Comparison of ENCODE assay signal across 25 mouse cellular contexts in genomic region chr4:107443621-107444020, GRCm38 (mm10). TPM values are rescaled to one million over a fixed set of nuclear protein-coding genes. Genes with fewer than 3 reads are reported as not detected.
DNase-seq lines count a peak whose midpoint lies in the region; ATAC-seq lines count a peak whose summit lies in the region.
"Had no signal": no experiment of that assay in that cellular context is flagged by ENCODE, and none has a peak within 500 bp of the region (broad histone marks: within the 10 kb centered on the region; RNA-seq: fewer than 3 reads in every experiment).

No protein-coding gene starts in this region.

- intact Hi-C loops in heart, postnatal 36 days (cut with DNase I) = no loop called here

- H3K36me3 ChIP-seq in forebrain, embryonic 10.5 days (replicated peaks) = no peaks in the 10 kb centered on the region
- H3K36me3 ChIP-seq in forebrain, embryonic 11.5 days (ENCODE audit: control insufficient read depth, insufficient read depth, low read length) = no peaks in the 10 kb centered on the region
- no peaks in the 10 kb centered on the region for H3K36me3 ChIP-seq in kidney, embryonic 15.5 days
- no peaks in the 10 kb centered on the region for H3K36me3 ChIP-seq in neural tube, embryonic 12.5 days
- no peaks in the 10 kb centered on the region for H3K36me3 ChIP-seq in limb, embryonic 15.5 days
- H3K36me3 ChIP-seq: hindbrain, embryonic 15.5 days; liver, embryonic 15.5 days; lung, embryonic 15.5 days; stomach, embryonic 15.5 days had no signal

- no peak for ATAC-seq in forebrain, embryonic 11.5 days (replicated peaks; ENCODE audit: low FRiP score)
- no peak for ATAC-seq in kidney, embryonic 15.5 days (replicated peaks; ENCODE audit: low FRiP score)
- no peak for ATAC-seq in neural tube, embryonic 12.5 days (ENCODE audit: low FRiP score, low read depth)
- no peak for ATAC-seq in limb, embryonic 15.5 days (ENCODE audit: insufficient number of reproducible peaks, low FRiP score, low TSS enrichment, low read depth)
- ATAC-seq: activated CD4-positive, CD25-positive, alpha-beta regulatory T cell, adult 4 months; forebrain, embryonic 14.5 days had no signal

- DNase-seq in forebrain, embryonic 10.5 days (ENCODE audit: extremely low spot score, low spot score) = no peak
- no peak for DNase-seq in forebrain, embryonic 11.5 days (ENCODE audit: low spot score)
- DNase-seq in kidney, postnatal 14 days = no peak
- no peak for DNase-seq in neural tube, embryonic 10.5 days (ENCODE audit: extremely low spot score, low spot score)
- DNase-seq in heart, postnatal 36 days = no peak
- DNase-seq: adrenal gland, postnatal 10 days; cerebellum, adult 18-20 months; cerebellum, postnatal 25 days; gastrocnemius, adult 2 months; heart, postnatal 4 days; layer of hippocampus, adult 9-11 months; left cerebral cortex, postnatal 4 days; lung, postnatal 4 days; right cerebral cortex, adult 18-20 months; thymus, postnatal 25 days had no signal

- peaks cover 58% of the 10 kb centered on the region for H3K4me1 ChIP-seq in forebrain, embryonic 10.5 days
- peaks cover 7% of the 10 kb centered on the region; the same call in 1 of the 2 replicates for H3K4me1 ChIP-seq in forebrain, embryonic 11.5 days (replicated peaks; ENCODE audit: control insufficient read depth, insufficient read depth, low read length)
- peaks cover 46% of the 10 kb centered on the region for H3K4me1 ChIP-seq in kidney, embryonic 15.5 days
- peaks cover 7% of the 10 kb centered on the region; the same call in 1 of the 2 replicates for H3K4me1 ChIP-seq in neural tube, embryonic 12.5 days
- peaks cover 53% of the 10 kb centered on the region for H3K4me1 ChIP-seq in limb, embryonic 15.5 days
- H3K4me1 ChIP-seq: lung, embryonic 15.5 days had no signal

- H3K27me3 ChIP-seq in forebrain, embryonic 10.5 days (ENCODE audit: poor library complexity, severe bottlenecking) = peaks cover 77% of the 10 kb centered on the region
- H3K27me3 ChIP-seq in forebrain, embryonic 11.5 days (ENCODE audit: control insufficient read depth, insufficient read depth, low read length) = peaks cover 6% of the 10 kb centered on the region; the same call in 1 of the 2 replicates
- peaks cover 90% of the 10 kb centered on the region for H3K27me3 ChIP-seq in kidney, embryonic 15.5 days
- peaks cover 18% of the 10 kb centered on the region for H3K27me3 ChIP-seq in neural tube, embryonic 12.5 days (replicated peaks)
- peaks cover 44% of the 10 kb centered on the region for H3K27me3 ChIP-seq in limb, embryonic 15.5 days

- no peak overlapping the region for H3K4me2 ChIP-seq in forebrain, embryonic 11.5 days (ENCODE audit: low read depth, low read length, severe bottlenecking)
- peak overlapping the region; percentile 48 for H3K4me2 ChIP-seq in kidney, embryonic 15.5 days
- H3K4me2 ChIP-seq in neural tube, embryonic 12.5 days (replicated peaks) = peak overlapping the region; percentile 31; the same call in 1 of the 2 replicates
- peak overlapping the region; percentile 39; the same call in 1 of the 2 replicates for H3K4me2 ChIP-seq in limb, embryonic 15.5 days
- H3K4me2 ChIP-seq: hindbrain, embryonic 15.5 days; liver, embryonic 15.5 days; lung, embryonic 15.5 days had no signal

- H3K4me3 ChIP-seq in forebrain, embryonic 10.5 days = peak overlapping the region; percentile 18; the same call in 1 of the 2 replicates
- no peak overlapping the region for H3K4me3 ChIP-seq in forebrain, embryonic 11.5 days (ENCODE audit: low read depth, low read length)
- H3K4me3 ChIP-seq in kidney, embryonic 15.5 days (replicated peaks) = no peak overlapping the region
- H3K4me3 ChIP-seq in neural tube, embryonic 12.5 days = no peak overlapping the region
- no peak overlapping the region for H3K4me3 ChIP-seq in limb, embryonic 15.5 days
- H3K4me3 ChIP-seq: hindbrain, embryonic 15.5 days; left cerebral cortex, adult 2 months; liver, embryonic 15.5 days; lung, embryonic 15.5 days; stomach, embryonic 15.5 days had no signal

- 52% methylated on average over 11 of the region's 11 CpGs for WGBS in forebrain, embryonic 10.5 days
- WGBS in forebrain, embryonic 11.5 days = 46% methylated on average over 11 of the region's 11 CpGs
- 53% methylated on average over 11 of the region's 11 CpGs for WGBS in kidney, embryonic 15.5 days
- 50% methylated on average over 11 of the region's 11 CpGs for WGBS in neural tube, embryonic 12.5 days
- 43% methylated on average over 11 of the region's 11 CpGs for WGBS in limb, embryonic 15.5 days

- peak overlapping the region; percentile 48; the same call in 1 of the 2 replicates for H3K27ac ChIP-seq in forebrain, embryonic 10.5 days
- H3K27ac ChIP-seq in forebrain, embryonic 11.5 days (ENCODE audit: low read depth, low read length) = no peak overlapping the region
- no peak overlapping the region for H3K27ac ChIP-seq in kidney, embryonic 15.5 days
- no peak overlapping the region for H3K27ac ChIP-seq in neural tube, embryonic 12.5 days
- no peak overlapping the region for H3K27ac ChIP-seq in limb, embryonic 15.5 days
- H3K27ac ChIP-seq: gastrocnemius, adult 2 months; hindbrain, embryonic 15.5 days; left cerebral cortex, adult 2 months; liver, embryonic 15.5 days; lung, embryonic 15.5 days; stomach, embryonic 15.5 days had no signal

- no peak overlapping the region for H3K9ac ChIP-seq in forebrain, embryonic 11.5 days (ENCODE audit: low read length)
- H3K9ac ChIP-seq in kidney, embryonic 15.5 days = no peak overlapping the region
- H3K9ac ChIP-seq in neural tube, embryonic 12.5 days = no peak overlapping the region
- H3K9ac ChIP-seq in limb, embryonic 15.5 days = no peak overlapping the region
- H3K9ac ChIP-seq: hindbrain, embryonic 15.5 days; liver, embryonic 15.5 days; lung, embryonic 15.5 days; stomach, embryonic 15.5 days had no signal

- peaks cover 3% of the 10 kb centered on the region; the same call in 1 of the 2 replicates for H3K9me3 ChIP-seq in forebrain, embryonic 10.5 days
- H3K9me3 ChIP-seq in forebrain, embryonic 11.5 days (ENCODE audit: control insufficient read depth, low read length) = no peaks in the 10 kb centered on the region
- H3K9me3 ChIP-seq in kidney, embryonic 15.5 days (replicated peaks) = 0 out of 2 replicates have a peak, but pooled peaks cover 4% of the 10 kb centered on the region
- H3K9me3 ChIP-seq in neural tube, embryonic 12.5 days = no peaks in the 10 kb centered on the region
- H3K9me3 ChIP-seq in limb, embryonic 15.5 days = no peaks in the 10 kb centered on the region
- H3K9me3 ChIP-seq: hindbrain, embryonic 15.5 days; liver, embryonic 15.5 days; lung, embryonic 15.5 days; stomach, embryonic 15.5 days had no signal

RNA-seq across cellular contexts. Expression of gene Glis1, which starts 9.2 kb away (rescaled TPM):
- polyA plus RNA-seq in forebrain, embryonic 10.5 days (2016; fragmentation: Nextera tagmentation; extraction: Ambion mirVana) = 2.7 and 2.9 TPM in 2 replicates
- 3.6 and 5.5 TPM in 2 replicates for polyA plus RNA-seq in forebrain, embryonic 11.5 days (2014; fragmentation: Nextera tagmentation; extraction: Ambion mirVana)
- polyA plus RNA-seq in kidney, embryonic 15.5 days (2015; fragmentation: Nextera tagmentation; extraction: Ambion mirVana) = 5.0 and 6.4 TPM in 2 replicates
- polyA plus RNA-seq in neural tube, embryonic 12.5 days (2016; fragmentation: Nextera tagmentation; extraction: Ambion mirVana) = 4.5 and 4.9 TPM in 2 replicates
- 11.2 and 12.0 TPM in 2 replicates for polyA plus RNA-seq in limb, embryonic 15.5 days (2015; fragmentation: Nextera tagmentation; extraction: Ambion mirVana)
- under 1 TPM in 1 of 2 experiments, not detected in 1; 0.28 TPM for total RNA-seq in heart, postnatal 36 days (2021)
- polyA plus RNA-seq: activated CD4-positive, CD25-positive, alpha-beta regulatory T cell, adult 4 months had no signal
